Mouse (Mus musculus) midbrain, embryonic 11.5 days (tissue): ENCODE measurements around the gene Lrrc20. TPM values are rescaled to one million over a fixed set of nuclear protein-coding genes. Genes with fewer than 3 reads are reported as not detected.
"Not testable (repeated sequence)": the region's sequence is repeated elsewhere in the genome, so short reads cannot be mapped to it uniquely, and the experiment has no call there.

Experiments used
- ATAC-seq: fragments of 200-750 bp; cut with Nextera tagmentation; 2 replicates; pipeline ENCODE4 v1.8.0; 2017; ENCODE audit warnings: moderate TSS enrichment, moderate library complexity; ENCODE audit not compliant: low FRiP score
- DNase-seq: peaks from one replicate; pipeline ENCODE4 v3.0.0; 2015; ENCODE audit warnings: low spot score; ENCODE audit errors: missing footprints
- H3K27ac ChIP-seq: fragments of 300-500 bp; sonication (generic); 2 replicates; pipeline ENCODE4 v1.5.1; 2014; ENCODE audit warnings: low read depth, low read length
- H3K27me3 ChIP-seq: fragments of 300-500 bp; sonication (generic); 2 replicates; pipeline ENCODE4 v1.6.1; 2014; ENCODE audit warnings: mild to moderate bottlenecking, low read length, moderate library complexity, mixed read lengths; ENCODE audit not compliant: control insufficient read depth, insufficient read depth
- H3K36me3 ChIP-seq: fragments of 300-500 bp; sonication (generic); 2 replicates; pipeline ENCODE4 v1.6.1; 2014; ENCODE audit warnings: mild to moderate bottlenecking, low read length, moderate library complexity, mixed read lengths; ENCODE audit not compliant: control insufficient read depth, insufficient read depth
- H3K4me1 ChIP-seq: fragments of 300-500 bp; sonication (generic); 2 replicates; pipeline ENCODE4 v1.6.1; 2014; ENCODE audit warnings: low read length; ENCODE audit not compliant: control insufficient read depth, insufficient read depth
- H3K4me2 ChIP-seq: fragments of 300-500 bp; sonication (generic); 2 replicates; pipeline ENCODE4 v1.6.1; 2014; ENCODE audit warnings: mild to moderate bottlenecking, moderate library complexity
- H3K4me3 ChIP-seq: fragments of 300-500 bp; sonication (generic); 2 replicates; pipeline ENCODE4 v1.5.1; 2014; ENCODE audit warnings: low read depth, low read length
- H3K9ac ChIP-seq: fragments of 300-500 bp; sonication (generic); 2 replicates; pipeline ENCODE4 v1.6.1; 2014; ENCODE audit warnings: low read length
- H3K9me3 ChIP-seq: fragments of 300-500 bp; sonication (generic); 2 replicates; pipeline ENCODE4 v1.6.1; 2016; ENCODE audit warnings: low read length; ENCODE audit not compliant: control insufficient read depth
- WGBS: fragments of 180-500 bp; shearing (Covaris S2); extraction: QIAGEN DNeasy Blood & Tissue Kit; methylation state at CpG from one replicate; pipeline ENCODE4 v1.1.7; 2014; 5-methylcytosine and 5-hydroxymethylcytosine counted together
- polyA plus RNA-seq: library from polyadenylated mRNA; unstranded; fragments of >200 nt; fragmentation: Nextera tagmentation; extraction: Ambion mirVana; gene quantifications from 2 replicates; pipeline ENCODE4 v1.2.1, GENCODE M21; 2014

The Lrrc20 gene
- polyA plus RNA-seq, 1 experiment from 2014 or later: 9.8 TPM

- H3K9ac ChIP-seq: no peak overlapping the region
- H3K9me3 ChIP-seq: no peaks in the 10 kb centered on the region
- DNase-seq: no peak
- H3K27ac ChIP-seq: no peak overlapping the region
- H3K4me1 ChIP-seq: peaks cover 18% of the 10 kb centered on the region
- ATAC-seq: no peak
- H3K4me2 ChIP-seq: no peak overlapping the region
- H3K27me3 ChIP-seq: no peaks in the 10 kb centered on the region
- no peak overlapping the region for H3K4me3 ChIP-seq
- peaks cover 2% of the 10 kb centered on the region; the same call in 1 of the 2 replicates for H3K36me3 ChIP-seq
- 87% methylated on average over 3 of the region's 3 CpGs for WGBS
These were observed 30.6 kb upstream of the Lrrc20 start for GRCm38 (mm10) chr10:61445016-61445415.

GRCm38 (mm10) chr10:61447581-61448353 is 27.8 kb upstream of the Lrrc20 start:
- Histone ChIP-seq H3K4me3 (no peak overlapping the region), H3K27ac (no peak overlapping the region), H3K9me3 (no peaks in the 10 kb centered on the region), H3K9ac (no peak overlapping the region), H3K4me1 (peaks cover 26% of the 10 kb centered on the region), H3K36me3 (peaks cover 2% of the 10 kb centered on the region; the same call in 1 of the 2 replicates), H3K4me2 (no peak overlapping the region), H3K27me3 (no peaks in the 10 kb centered on the region)
- DNase-seq (no peak), ATAC-seq (no peak)
- WGBS: 83% methylated on average over 10 of the region's 10 CpGs

- ATAC-seq: no peak
- Histone ChIP-seq H3K4me3 (no peak overlapping the region), H3K9me3 (no peaks in the 10 kb centered on the region), H3K27ac (no peak overlapping the region), H3K36me3 (peaks cover 2% of the 10 kb centered on the region; the same call in 1 of the 2 replicates), H3K9ac (no peak overlapping the region), H3K4me2 (no peak overlapping the region), H3K4me1 (peaks cover 23% of the 10 kb centered on the region), H3K27me3 (no peaks in the 10 kb centered on the region)
- WGBS: 87% methylated on average over 3 of the region's 3 CpGs
- no peak for DNase-seq
These were observed 26.8 kb upstream of the Lrrc20 start for GRCm38 (mm10) chr10:61448834-61449233.

GRCm38 (mm10) chr10:61451463-61451930 is 24.1 kb upstream of the Lrrc20 start:
- Histone ChIP-seq H3K4me2 (peak overlapping the region; percentile 93), H3K4me1 (peaks cover 17% of the 10 kb centered on the region), H3K4me3 (peak overlapping the region; percentile 88), H3K27ac (no peak overlapping the region), H3K9me3 (no peaks in the 10 kb centered on the region), H3K36me3 (peaks cover 2% of the 10 kb centered on the region; the same call in 1 of the 2 replicates), H3K9ac (peak overlapping the region; percentile 93), H3K27me3 (no peaks in the 10 kb centered on the region)
- ATAC-seq: no peak
- peak; percentile 85 for DNase-seq
- WGBS: 6% methylated on average over 8 of the region's 8 CpGs

GRCm38 (mm10) chr10:61451931-61452617 is 23.5 kb upstream of the Lrrc20 start:
- Histone ChIP-seq H3K4me1 (peaks cover 17% of the 10 kb centered on the region), H3K4me2 (peak overlapping the region; percentile 93), H3K27me3 (no peaks in the 10 kb centered on the region), H3K27ac (peak overlapping the region; percentile 48), H3K9me3 (no peaks in the 10 kb centered on the region), H3K4me3 (peak overlapping the region; percentile 88), H3K36me3 (0 out of 2 replicates have a peak, but pooled peaks cover 2% of the 10 kb centered on the region), H3K9ac (peak overlapping the region; percentile 93)
- ATAC-seq (peak; percentile 72), DNase-seq (peak; percentile 93)
- WGBS: under 1% methylated on average over 51 of the region's 62 CpGs

- Histone ChIP-seq H3K27me3 (no peaks in the 10 kb centered on the region), H3K4me2 (peak within 1 kb of the TSS; percentile 93), H3K9me3 (no peaks in the 10 kb centered on the region), H3K9ac (peak within 1 kb of the TSS; percentile 93), H3K4me1 (peaks cover 12% of the 10 kb centered on the region), H3K27ac (peak within 1 kb of the TSS; percentile 48), H3K36me3 (0 out of 2 replicates have a peak, but pooled peaks cover 2% of the 10 kb centered on the region), H3K4me3 (peak within 1 kb of the TSS; percentile 88)
- under 1% methylated on average over 34 of the region's 36 CpGs for WGBS
- DNase-seq (peak; percentile 100), ATAC-seq (peak; percentile 99)
These were observed 23.0 kb upstream of the Lrrc20 start, which contains the start of gene Eif4ebp2 for GRCm38 (mm10) chr10:61452645-61453044. Gene Eif4ebp2 (minus strand): TSS chr10:61452661.

GRCm38 (mm10) chr10:61453171-61453570 is 22.4 kb upstream of the Lrrc20 start:
- Histone ChIP-seq H3K4me1 (peaks cover 11% of the 10 kb centered on the region), H3K4me3 (0 out of 2 replicates have a peak overlapping the region, but pooled peaks have one; percentile 88)
- not testable (repeated sequence) for H3K4me2 ChIP-seq, H3K9me3 ChIP-seq, DNase-seq, H3K36me3 ChIP-seq, H3K27me3 ChIP-seq, H3K27ac ChIP-seq, H3K9ac ChIP-seq
- peak; percentile 33; the same call in 1 of the 2 replicates for ATAC-seq
- 76% methylated on average over 3 of the region's 3 CpGs for WGBS

GRCm38 (mm10) chr10:61457182-61457581 is 18.4 kb upstream of the Lrrc20 start:
- no peaks in the 10 kb centered on the region for H3K9me3 ChIP-seq
- WGBS: 68% methylated on average over 3 of the region's 3 CpGs
- no peaks in the 10 kb centered on the region for H3K27me3 ChIP-seq
- H3K36me3 ChIP-seq: no peaks in the 10 kb centered on the region
- H3K4me3 ChIP-seq: no peak overlapping the region
- ATAC-seq (no peak), DNase-seq (peak; percentile 54)
- no peaks in the 10 kb centered on the region for H3K4me1 ChIP-seq
- no peak overlapping the region for H3K9ac ChIP-seq
- no peak overlapping the region for H3K4me2 ChIP-seq
- H3K27ac ChIP-seq: no peak overlapping the region

GRCm38 (mm10) chr10:61465009-61465408 is 10.6 kb upstream of the Lrrc20 start:
- no peak overlapping the region for H3K4me2 ChIP-seq
- H3K27me3 ChIP-seq: no peaks in the 10 kb centered on the region
- H3K4me3 ChIP-seq: no peak overlapping the region
- 90% methylated on average over 4 of the region's 4 CpGs for WGBS
- no peak overlapping the region for H3K27ac ChIP-seq
- H3K9me3 ChIP-seq: no peaks in the 10 kb centered on the region
- no peak overlapping the region for H3K9ac ChIP-seq
- no peaks in the 10 kb centered on the region for H3K36me3 ChIP-seq
- no peaks in the 10 kb centered on the region for H3K4me1 ChIP-seq
- ATAC-seq (no peak), DNase-seq (no peak)
